Mouse (Mus musculus): ENCODE data around the gene Nptxr. TPM values are rescaled to one million over a fixed set of nuclear protein-coding genes. Genes with fewer than 3 reads are reported as not detected.

Gene Nptxr
- polyA plus RNA-seq, 1 experiment from 2014 or later: 1.2 TPM

DNA sequence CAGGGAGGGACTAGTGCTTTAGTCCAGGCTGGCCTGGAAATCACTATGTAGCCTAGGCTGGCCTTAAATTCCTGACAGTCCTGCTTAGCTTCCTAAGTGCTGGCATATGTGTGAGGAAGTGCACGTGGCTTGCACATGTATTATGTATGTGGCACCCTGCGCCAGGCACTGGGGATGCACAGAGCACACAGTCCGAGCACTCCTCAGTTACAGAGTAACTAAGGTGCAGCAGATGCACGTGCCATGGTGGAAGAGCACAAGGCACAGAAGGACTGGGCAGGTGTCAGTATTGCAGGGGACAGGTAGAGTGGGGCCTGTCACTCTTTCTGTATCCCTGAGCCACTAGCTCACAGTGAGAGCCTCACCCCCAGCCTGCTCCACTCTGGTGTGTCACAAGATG lies 49.4 kb downstream of the Nptxr start:
- WGBS: 79% methylated on average over 4 of the region's 4 CpGs

DNA sequence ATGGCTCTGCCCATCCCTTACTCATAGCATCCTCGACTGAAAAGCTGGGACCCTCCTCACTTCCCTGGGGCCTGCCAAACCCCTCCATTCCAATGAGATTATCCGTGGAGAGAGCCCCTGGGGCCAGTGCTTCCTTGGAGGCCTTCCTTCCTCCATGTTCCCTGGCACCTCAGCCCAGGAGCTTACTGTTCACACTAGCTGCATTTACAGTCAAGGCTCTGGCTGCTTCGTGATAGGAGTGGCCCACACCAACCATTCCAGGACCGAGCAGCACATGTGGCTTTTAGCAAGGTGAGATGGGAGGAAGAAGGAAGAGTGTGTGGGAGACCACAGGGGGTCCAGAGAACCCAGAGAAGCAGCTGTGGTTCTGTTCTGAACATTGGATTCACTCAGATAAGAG lies 50.7 kb downstream of the Nptxr start:
- no peaks in the 10 kb centered on the region for H3K9me3 ChIP-seq (ENCODE audit: low read length)
- H3K4me3 ChIP-seq (ENCODE audit: low read depth, low read length): no peak overlapping the region
- no peak for TF ChIP-seq CTCF (IDR thresholded peaks at IDR 0.05)
- TF ChIP-seq EP300 (IDR thresholded peaks at IDR 0.05): no peak
- no peak overlapping the region for H3K27ac ChIP-seq (ENCODE audit: low read length)
- no peak overlapping the region for H3K4me2 ChIP-seq (replicated peaks; ENCODE audit: low read depth, low read length)
- DNase-seq (ENCODE audit: low spot score) (no peak), ATAC-seq (no peak)
- H3K36me3 ChIP-seq (ENCODE audit: insufficient read depth, low read length): no peaks in the 10 kb centered on the region
- 53% methylated on average over 4 of the region's 4 CpGs for WGBS
- no peak overlapping the region for H3K9ac ChIP-seq (replicated peaks; ENCODE audit: low read depth)
- H3K4me1 ChIP-seq (ENCODE audit: insufficient read depth, low read depth, low read length): 0 out of 2 replicates have a peak, but pooled peaks cover 3% of the 10 kb centered on the region
- H3K27me3 ChIP-seq (replicated peaks; ENCODE audit: insufficient read depth, low read length): no peaks in the 10 kb centered on the region

More for the DNA sequence above, 49.4 kb downstream of the Nptxr start:
- no peak for DNase-seq (ENCODE audit: low spot score)
- Histone ChIP-seq H3K4me2 (replicated peaks; ENCODE audit: low read depth, low read length) (no peak overlapping the region), H3K27ac (ENCODE audit: low read length) (no peak overlapping the region), H3K4me3 (ENCODE audit: low read depth, low read length) (no peak overlapping the region), H3K4me1 (ENCODE audit: insufficient read depth, low read depth, low read length) (0 out of 2 replicates have a peak, but pooled peaks cover 3% of the 10 kb centered on the region), H3K27me3 (replicated peaks; ENCODE audit: insufficient read depth, low read length) (no peaks in the 10 kb centered on the region), H3K9me3 (ENCODE audit: low read length) (no peaks in the 10 kb centered on the region), H3K9ac (replicated peaks; ENCODE audit: low read depth) (no peak overlapping the region), H3K36me3 (ENCODE audit: insufficient read depth, low read length) (no peaks in the 10 kb centered on the region)
- no peak for ATAC-seq
- TF ChIP-seq CTCF (IDR thresholded peaks at IDR 0.05) (no peak), EP300 (IDR thresholded peaks at IDR 0.05) (no peak)

DNA sequence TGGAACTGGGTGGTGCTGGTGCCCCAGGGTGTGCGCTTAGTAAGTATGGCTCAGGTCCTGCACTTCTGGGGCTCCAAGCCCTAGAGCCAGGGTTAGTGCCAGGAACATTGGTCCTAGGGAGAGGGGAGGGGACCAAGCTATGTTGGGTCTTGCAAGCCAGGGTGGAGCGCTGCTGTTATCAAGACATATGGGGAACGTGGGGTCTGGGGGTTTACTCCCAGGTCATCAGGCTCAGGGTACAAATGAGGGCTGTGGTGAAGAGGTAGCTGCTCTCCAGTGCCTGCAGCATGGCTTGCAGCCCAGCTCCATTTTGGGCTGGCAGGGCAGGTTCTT lies 51.2 kb downstream of the Nptxr start:
- Histone ChIP-seq H3K27ac (ENCODE audit: low read length) (no peak overlapping the region), H3K4me3 (ENCODE audit: low read depth, low read length) (no peak overlapping the region), H3K36me3 (ENCODE audit: insufficient read depth, low read length) (no peaks in the 10 kb centered on the region), H3K4me2 (replicated peaks; ENCODE audit: low read depth, low read length) (no peak overlapping the region), H3K9ac (replicated peaks; ENCODE audit: low read depth) (no peak overlapping the region), H3K27me3 (replicated peaks; ENCODE audit: insufficient read depth, low read length) (no peaks in the 10 kb centered on the region), H3K9me3 (ENCODE audit: low read length) (no peaks in the 10 kb centered on the region), H3K4me1 (ENCODE audit: insufficient read depth, low read depth, low read length) (0 out of 2 replicates have a peak, but pooled peaks cover 3% of the 10 kb centered on the region)
- no peak for DNase-seq (ENCODE audit: low spot score)
- TF ChIP-seq EP300 (IDR thresholded peaks at IDR 0.05) (no peak), CTCF (IDR thresholded peaks at IDR 0.05) (no peak)
- 96% methylated on average over 3 of the region's 3 CpGs for WGBS
- ATAC-seq: no peak

DNA sequence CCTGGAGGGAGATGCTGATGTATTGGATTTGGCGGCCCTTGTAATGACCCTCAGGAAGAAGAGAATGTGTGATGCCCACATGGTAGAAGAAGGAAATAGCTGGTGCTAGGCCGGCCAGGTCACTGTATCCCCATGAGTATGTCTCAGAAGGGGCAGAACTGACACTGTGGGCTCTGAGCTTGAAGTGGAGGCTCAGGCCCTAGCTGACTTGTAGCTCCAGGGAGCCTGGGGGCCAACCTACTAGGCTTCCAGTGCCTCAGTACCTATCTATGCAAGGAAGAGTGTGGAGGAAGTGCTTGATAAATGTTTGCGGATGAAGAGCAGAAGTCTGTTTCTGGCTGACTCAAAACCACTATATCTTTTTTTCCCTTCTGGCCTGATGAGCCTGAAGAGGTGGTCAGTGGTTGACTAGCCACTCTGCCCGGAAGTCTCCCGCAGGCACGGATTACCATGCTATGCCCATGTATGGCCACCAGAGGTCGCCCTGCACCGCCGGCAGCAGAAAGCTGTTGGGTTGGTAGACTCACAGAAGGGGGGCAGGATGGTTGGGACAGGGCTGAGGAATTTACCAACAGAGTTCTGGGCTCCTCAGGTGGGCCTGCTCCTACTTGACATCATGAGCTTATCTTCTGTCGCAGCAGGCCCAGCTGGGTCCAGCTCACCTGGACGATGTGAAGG lies 51.7 kb downstream of the Nptxr start:
- TF ChIP-seq CTCF (IDR thresholded peaks at IDR 0.05) (peak; percentile 100), EP300 (IDR thresholded peaks at IDR 0.05) (no peak)
- DNase-seq (ENCODE audit: low spot score): peak; percentile 77
- Histone ChIP-seq H3K36me3 (ENCODE audit: insufficient read depth, low read length) (no peaks in the 10 kb centered on the region), H3K9ac (replicated peaks; ENCODE audit: low read depth) (no peak overlapping the region), H3K9me3 (ENCODE audit: low read length) (no peaks in the 10 kb centered on the region), H3K27me3 (replicated peaks; ENCODE audit: insufficient read depth, low read length) (no peaks in the 10 kb centered on the region), H3K4me2 (replicated peaks; ENCODE audit: low read depth, low read length) (no peak overlapping the region), H3K4me1 (ENCODE audit: insufficient read depth, low read depth, low read length) (0 out of 2 replicates have a peak, but pooled peaks cover 3% of the 10 kb centered on the region), H3K4me3 (ENCODE audit: low read depth, low read length) (no peak overlapping the region), H3K27ac (ENCODE audit: low read length) (no peak overlapping the region)
- peak; percentile 63 for ATAC-seq
- WGBS: 22% methylated on average over 11 of the region's 11 CpGs

DNA sequence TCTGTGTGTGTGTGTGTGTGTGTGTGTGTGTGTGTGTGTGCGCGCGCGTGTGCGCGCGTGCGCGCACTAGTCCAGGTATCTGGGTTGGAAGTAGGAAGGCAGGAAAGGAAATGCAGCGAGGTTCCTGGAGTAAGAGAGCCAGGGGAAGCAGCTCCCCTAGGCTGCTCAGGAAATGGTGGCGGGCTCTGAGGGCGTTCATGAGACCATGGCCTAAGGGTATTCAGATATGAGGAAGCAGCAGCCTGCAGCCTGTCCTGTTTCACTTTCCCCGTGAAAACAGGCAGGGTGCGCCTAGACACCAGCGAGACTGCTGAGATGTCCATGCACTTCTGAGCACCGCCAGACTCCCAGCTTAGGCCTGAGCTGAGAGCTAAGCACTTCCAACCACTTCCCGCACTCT lies 52.8 kb downstream of the Nptxr start:
- TF ChIP-seq EP300 (IDR thresholded peaks at IDR 0.05): no peak
- TF ChIP-seq CTCF (IDR thresholded peaks at IDR 0.05): no peak
- DNase-seq (ENCODE audit: low spot score) (no peak), ATAC-seq (no peak)
- H3K4me1 ChIP-seq (ENCODE audit: insufficient read depth, low read depth, low read length): 0 out of 2 replicates have a peak, but pooled peaks cover 3% of the 10 kb centered on the region
- no peak overlapping the region for H3K9ac ChIP-seq (replicated peaks; ENCODE audit: low read depth)
- no peak overlapping the region for H3K27ac ChIP-seq (ENCODE audit: low read length)
- H3K9me3 ChIP-seq (ENCODE audit: low read length): no peaks in the 10 kb centered on the region
- H3K4me2 ChIP-seq (replicated peaks; ENCODE audit: low read depth, low read length): no peak overlapping the region
- H3K36me3 ChIP-seq (ENCODE audit: insufficient read depth, low read length): no peaks in the 10 kb centered on the region
- H3K4me3 ChIP-seq (ENCODE audit: low read depth, low read length): no peak overlapping the region
- WGBS: 70% methylated on average over 16 of the region's 17 CpGs
- H3K27me3 ChIP-seq (replicated peaks; ENCODE audit: insufficient read depth, low read length): no peaks in the 10 kb centered on the region

DNA sequence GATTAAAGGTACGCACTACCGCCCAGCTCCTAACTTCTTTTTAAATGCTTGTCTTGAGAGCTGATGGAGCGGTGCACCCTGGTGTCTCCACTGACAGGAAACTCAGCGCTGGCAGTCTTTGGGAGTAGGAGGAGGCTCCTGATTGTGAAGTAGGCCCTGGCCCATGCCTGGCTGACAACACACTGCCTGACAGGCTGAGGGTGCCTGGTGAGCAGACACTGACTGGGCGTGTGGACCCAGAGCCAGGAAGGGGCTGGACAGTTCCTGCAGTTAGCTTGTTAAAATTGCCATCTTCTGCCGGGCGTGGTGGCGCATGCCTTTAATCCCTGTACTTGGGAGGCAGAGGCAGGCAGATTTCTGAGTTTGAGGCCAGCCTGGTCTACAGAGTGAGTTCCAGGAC lies 54.3 kb downstream of the Nptxr start:
- H3K4me3 ChIP-seq (ENCODE audit: low read depth, low read length): no peak overlapping the region
- H3K27ac ChIP-seq (ENCODE audit: low read length): no peak overlapping the region
- H3K9me3 ChIP-seq (ENCODE audit: low read length): no peaks in the 10 kb centered on the region
- 82% methylated on average over 8 of the region's 8 CpGs for WGBS
- H3K36me3 ChIP-seq (ENCODE audit: insufficient read depth, low read length): no peaks in the 10 kb centered on the region
- H3K4me1 ChIP-seq (ENCODE audit: insufficient read depth, low read depth, low read length): no peaks in the 10 kb centered on the region
- no peak overlapping the region for H3K4me2 ChIP-seq (replicated peaks; ENCODE audit: low read depth, low read length)
- ATAC-seq: no peak
- H3K27me3 ChIP-seq (replicated peaks; ENCODE audit: insufficient read depth, low read length): no peaks in the 10 kb centered on the region
- DNase-seq (ENCODE audit: low spot score): no peak
- TF ChIP-seq CTCF (IDR thresholded peaks at IDR 0.05): no peak
- no peak for TF ChIP-seq EP300 (IDR thresholded peaks at IDR 0.05)
- no peak overlapping the region for H3K9ac ChIP-seq (replicated peaks; ENCODE audit: low read depth)

Measured in lung, postnatal 0 days (tissue).